Mouse (Mus musculus) hindbrain, embryonic 10.5 days (tissue): ENCODE measurements around the gene Tgfb2. TPM values are rescaled to one million over a fixed set of nuclear protein-coding genes. Genes with fewer than 3 reads are reported as not detected.
A peak's percentile ranks its signal among the peaks of the same experiment; 100 is the strongest.

ENCODE experiments used
- DNase-seq: peaks from one replicate; pipeline ENCODE4 v3.0.0-alpha.2; 2017; ENCODE audit warnings: low spot score
- H3K27ac ChIP-seq: fragments of 300-500 bp; sonication (generic); 2 replicates; pipeline ENCODE4 v1.5.1; 2016; ENCODE audit warnings: mild to moderate bottlenecking, moderate library complexity
- H3K27me3 ChIP-seq: fragments of 300-500 bp; sonication (generic); 2 replicates; pipeline ENCODE4 v1.6.1; 2016; ENCODE audit warnings: mild to moderate bottlenecking; ENCODE audit not compliant: poor library complexity, insufficient read depth, severe bottlenecking
- H3K36me3 ChIP-seq: fragments of 300-500 bp; sonication (generic); 2 replicates; pipeline ENCODE4 v1.6.1; 2016; ENCODE audit warnings: mild to moderate bottlenecking, moderate library complexity
- H3K4me1 ChIP-seq: fragments of 300-500 bp; sonication (generic); replicated peaks from 2 replicates; pipeline ENCODE4 v1.6.1; 2016; ENCODE audit warnings: mild to moderate bottlenecking
- H3K4me3 ChIP-seq: fragments of 300-500 bp; sonication (generic); 2 replicates; pipeline ENCODE4 v1.5.1; 2016; ENCODE audit warnings: mild to moderate bottlenecking, moderate library complexity
- H3K9me3 ChIP-seq: fragments of 300-500 bp; sonication (generic); 2 replicates; pipeline ENCODE4 v1.6.1; 2016; ENCODE audit warnings: mild to moderate bottlenecking, moderate library complexity
- WGBS: fragments of 180-500 bp; shearing (Covaris S2); methylation state at CpG from one replicate; pipeline ENCODE4 v1.1.7; 2016; 5-methylcytosine and 5-hydroxymethylcytosine counted together
- polyA plus RNA-seq: library from polyadenylated mRNA; unstranded; fragments of >200 nt; fragmentation: Nextera tagmentation; extraction: Ambion mirVana; gene quantifications from 2 replicates; pipeline ENCODE4 v1.2.1, GENCODE M21; 2016

Gene Tgfb2
- polyA plus RNA-seq = 13.5 and 16.1 TPM in 2 replicates

DNA sequence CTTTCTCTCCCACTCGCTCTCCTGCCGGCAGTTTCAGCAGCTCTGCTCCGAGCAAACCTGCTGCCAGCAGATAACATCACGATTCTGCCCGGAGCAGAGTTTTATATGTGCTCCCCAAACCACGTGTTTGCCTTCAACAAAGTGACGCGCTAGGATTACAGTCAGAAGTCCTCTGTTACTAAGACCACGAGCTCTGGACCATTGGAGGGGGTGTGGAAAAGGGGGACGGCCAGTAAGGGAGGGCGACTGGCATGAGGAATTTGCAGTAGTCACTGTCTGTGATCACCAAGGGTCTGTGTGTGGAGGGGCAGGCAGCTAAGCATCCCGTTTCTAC lies at the start of gene Tgfb2:
Gene Tgfb2, minus strand, starts transcription at position 75 of the 334 bp plus-strand sequence.
- WGBS = 3% methylated on average over 12 of the region's 12 CpGs
- H3K27me3 ChIP-seq = peaks cover 46% of the 10 kb centered on the region
- H3K27ac ChIP-seq = peak within 1 kb of the TSS; percentile 89
- H3K9me3 ChIP-seq = no peaks in the 10 kb centered on the region
- H3K4me1 ChIP-seq = peaks cover 26% of the 10 kb centered on the region
- DNase-seq = no peak
- H3K4me3 ChIP-seq = peak within 1 kb of the TSS; percentile 72
- no peaks in the 10 kb centered on the region for H3K36me3 ChIP-seq

DNA sequence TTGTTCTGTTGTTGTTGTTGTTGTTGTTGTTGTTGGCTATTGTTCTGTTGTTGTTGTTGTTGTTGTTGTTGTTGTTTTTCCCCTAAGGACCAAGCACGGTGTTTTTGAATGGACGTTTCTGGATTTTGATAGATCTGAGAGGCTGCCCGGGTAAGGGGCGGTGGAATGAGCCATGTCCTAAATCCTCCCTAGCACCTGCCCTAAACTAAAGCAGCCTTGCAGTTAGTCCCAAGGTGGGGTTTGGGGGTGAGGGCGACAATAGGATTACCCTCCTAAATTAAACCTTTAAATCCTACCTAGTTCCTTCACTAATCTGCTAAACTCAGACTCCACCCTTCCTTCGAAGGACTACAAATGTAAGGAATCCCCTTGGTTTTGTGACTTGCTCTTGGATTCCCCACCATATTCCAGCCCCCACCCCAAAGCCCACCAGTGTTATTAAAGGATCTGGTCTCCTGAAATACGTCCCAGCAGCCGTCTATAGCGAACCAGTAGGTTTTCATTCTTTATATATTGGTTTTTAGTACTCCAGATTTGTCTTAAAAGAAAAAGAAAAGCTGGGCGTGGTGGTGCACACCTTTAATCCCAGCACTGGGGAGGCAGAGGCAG lies 44.0 kb upstream of the Tgfb2 start:
- H3K27ac ChIP-seq = peak overlapping the region; percentile 95
- WGBS = 39% methylated on average over 10 of the region's 10 CpGs
- DNase-seq = no peak

DNA sequence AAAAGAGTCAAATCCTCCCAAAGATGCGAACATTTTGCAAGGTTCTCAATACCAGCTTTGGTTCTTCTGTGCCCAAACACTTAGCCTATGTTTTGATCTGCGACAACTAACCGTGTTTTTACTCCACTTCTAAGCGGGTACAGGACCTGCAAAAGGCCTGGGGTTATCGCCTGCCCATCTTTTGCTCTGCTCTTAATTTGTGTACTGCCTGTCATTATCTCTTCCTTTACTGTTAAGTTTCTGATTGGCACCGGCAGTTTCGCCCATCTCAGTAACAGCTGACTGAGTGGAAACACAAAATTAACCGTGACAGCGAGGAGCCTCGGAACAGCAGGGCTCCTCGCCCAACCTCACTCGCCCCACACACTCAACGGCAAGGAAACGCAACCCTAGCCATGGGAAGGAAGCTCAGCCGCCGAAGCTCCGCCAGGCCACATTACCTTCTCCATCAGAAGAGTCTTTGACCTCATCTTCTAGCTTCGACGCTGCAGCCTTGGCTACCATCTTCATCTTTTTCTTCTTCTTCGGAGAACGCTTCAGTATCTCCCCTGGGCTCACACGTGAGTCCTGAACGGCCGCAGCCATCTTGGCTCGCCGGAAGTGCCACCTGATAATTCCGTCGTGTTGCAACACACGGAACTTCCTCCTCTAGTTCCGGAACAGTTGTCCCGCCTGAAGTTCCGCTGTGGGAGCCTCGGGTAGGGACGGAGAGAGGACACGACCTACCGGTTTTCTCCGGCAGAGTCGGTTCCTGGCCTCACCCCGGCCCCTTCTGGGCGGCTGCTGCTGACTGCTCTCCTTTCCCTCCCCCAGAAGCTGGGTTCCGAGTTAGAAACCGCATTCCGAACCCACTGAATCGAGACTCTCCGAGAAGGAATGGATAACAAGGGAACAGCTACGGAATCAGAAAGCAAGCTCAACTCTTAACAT lies 43.2 kb upstream of the Tgfb2 start, which contains the start of gene Rrp15:
Gene Rrp15, minus strand, starts transcription at position 635 of the 930 bp plus-strand sequence.
- under 1% methylated on average over 46 of the region's 46 CpGs for WGBS
- peak; percentile 92 for DNase-seq
- peak within 1 kb of the TSS; percentile 81 for H3K4me3 ChIP-seq
- no peaks in the 10 kb centered on the region for H3K27me3 ChIP-seq
- peaks cover 19% of the 10 kb centered on the region for H3K4me1 ChIP-seq
- peak within 1 kb of the TSS; percentile 95 for H3K27ac ChIP-seq
- H3K36me3 ChIP-seq = peaks cover 13% of the 10 kb centered on the region; the same call in 1 of the 2 replicates
- no peaks in the 10 kb centered on the region for H3K9me3 ChIP-seq

More for the DNA sequence above, 44.0 kb upstream of the Tgfb2 start:
- H3K36me3 ChIP-seq = peaks cover 13% of the 10 kb centered on the region; the same call in 1 of the 2 replicates
- no peaks in the 10 kb centered on the region for H3K27me3 ChIP-seq
- peaks cover 19% of the 10 kb centered on the region for H3K4me1 ChIP-seq
- peak overlapping the region; percentile 81 for H3K4me3 ChIP-seq
- H3K9me3 ChIP-seq = no peaks in the 10 kb centered on the region

DNA sequence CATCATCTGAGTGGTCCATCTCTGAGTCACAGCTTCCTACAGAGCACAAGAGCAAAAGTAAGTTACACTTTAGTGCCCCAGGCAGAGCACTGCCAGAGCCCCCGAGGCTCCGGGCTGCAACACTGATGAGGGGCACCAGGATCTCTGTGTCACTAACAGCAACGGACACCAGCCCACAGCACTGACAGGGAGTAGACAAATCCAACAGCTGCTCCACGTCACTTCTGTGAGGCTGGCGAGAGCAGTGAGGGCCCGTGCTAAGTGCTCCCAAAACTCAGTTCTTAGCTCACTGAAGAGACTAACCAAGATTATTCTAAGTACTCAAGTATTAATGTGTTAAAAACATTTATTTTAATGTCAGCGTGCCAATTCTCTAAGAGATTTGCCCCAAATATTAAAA lies 34.0 kb upstream of the Tgfb2 start:
- 87% methylated on average over 7 of the region's 7 CpGs for WGBS
- Histone ChIP-seq H3K9me3 (no peaks in the 10 kb centered on the region), H3K4me1 (peaks cover 7% of the 10 kb centered on the region; the same call in 1 of the 2 replicates), H3K36me3 (peaks cover 50% of the 10 kb centered on the region), H3K27me3 (no peaks in the 10 kb centered on the region), H3K4me3 (no peak overlapping the region), H3K27ac (no peak overlapping the region)
- no peak for DNase-seq

DNA sequence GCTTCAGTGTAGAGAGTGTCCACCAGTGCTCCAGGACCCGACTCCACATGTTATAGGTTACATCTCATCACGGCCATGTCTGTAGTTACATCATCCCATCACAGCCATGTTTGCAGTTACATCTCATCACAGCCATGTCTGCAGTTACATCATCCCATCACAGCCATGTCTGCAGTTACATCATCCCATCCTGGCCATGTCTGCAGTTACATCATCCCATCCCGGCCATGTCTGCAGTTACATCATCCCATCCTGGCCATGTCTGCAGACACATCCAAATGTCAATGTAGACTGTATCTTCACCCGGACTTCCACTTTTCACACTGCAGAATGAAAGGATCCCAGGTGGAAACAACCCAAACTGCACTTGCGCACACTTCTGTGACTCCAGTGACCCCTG lies 29.7 kb upstream of the Tgfb2 start:
- no peak for DNase-seq
- peaks cover 68% of the 10 kb centered on the region for H3K36me3 ChIP-seq

DNA sequence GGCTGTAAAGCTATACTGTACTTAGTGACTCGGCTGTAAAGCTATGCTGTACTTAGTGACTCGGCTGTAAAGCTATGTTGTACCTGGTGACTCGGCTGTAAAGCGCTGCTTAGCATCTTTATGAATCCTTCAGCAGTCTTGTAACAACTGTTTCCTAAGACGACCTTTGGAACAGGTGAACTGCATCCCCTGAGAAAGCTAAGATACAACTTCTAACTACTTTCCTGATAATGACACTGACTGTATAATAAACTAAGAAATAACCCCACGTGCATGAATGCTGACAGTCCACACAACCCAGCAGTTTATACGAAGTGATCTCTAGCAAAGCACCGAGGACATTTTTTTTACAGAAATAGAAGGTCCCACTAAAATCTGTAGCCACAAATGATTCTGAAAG lies 27.3 kb upstream of the Tgfb2 start:
- Histone ChIP-seq H3K27me3 (no peaks in the 10 kb centered on the region), H3K4me1 (no peaks in the 10 kb centered on the region), H3K4me3 (no peak overlapping the region), H3K9me3 (no peaks in the 10 kb centered on the region), H3K36me3 (peaks cover 51% of the 10 kb centered on the region), H3K27ac (no peak overlapping the region)
- 96% methylated on average over 8 of the region's 8 CpGs for WGBS
- no peak for DNase-seq

More for the DNA sequence above, 29.7 kb upstream of the Tgfb2 start:
- H3K4me3 ChIP-seq = no peak overlapping the region
- WGBS = 95% methylated on average over 5 of the region's 5 CpGs
- no peaks in the 10 kb centered on the region for H3K27me3 ChIP-seq
- no peaks in the 10 kb centered on the region for H3K9me3 ChIP-seq
- H3K27ac ChIP-seq = no peak overlapping the region
- H3K4me1 ChIP-seq = no peaks in the 10 kb centered on the region

DNA sequence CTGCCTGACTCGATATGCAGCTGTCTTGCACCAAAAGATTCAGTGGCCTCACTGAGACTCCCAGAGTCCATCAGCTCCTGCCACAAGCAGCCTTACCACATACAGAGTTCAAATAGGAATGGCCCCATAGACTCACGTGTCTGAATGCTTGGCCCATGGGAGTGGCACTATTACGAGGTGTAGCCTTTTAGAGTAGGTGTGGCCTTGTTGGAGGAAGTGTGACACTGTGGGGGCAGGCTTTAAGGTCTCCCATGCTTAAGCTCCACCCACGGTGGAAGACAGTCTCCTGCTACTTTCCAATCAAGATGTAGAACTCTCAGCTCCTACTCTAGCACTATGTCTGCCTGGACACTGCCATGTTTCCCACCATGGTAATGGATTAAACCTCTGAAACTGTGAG lies 23.0 kb upstream of the Tgfb2 start:
- Histone ChIP-seq H3K9me3 (no peaks in the 10 kb centered on the region), H3K27ac (no peak overlapping the region), H3K4me1 (no peaks in the 10 kb centered on the region), H3K36me3 (peaks cover 9% of the 10 kb centered on the region), H3K27me3 (no peaks in the 10 kb centered on the region), H3K4me3 (no peak overlapping the region)
- DNase-seq = no peak
- 73% methylated on average over 4 of the region's 4 CpGs for WGBS

DNA sequence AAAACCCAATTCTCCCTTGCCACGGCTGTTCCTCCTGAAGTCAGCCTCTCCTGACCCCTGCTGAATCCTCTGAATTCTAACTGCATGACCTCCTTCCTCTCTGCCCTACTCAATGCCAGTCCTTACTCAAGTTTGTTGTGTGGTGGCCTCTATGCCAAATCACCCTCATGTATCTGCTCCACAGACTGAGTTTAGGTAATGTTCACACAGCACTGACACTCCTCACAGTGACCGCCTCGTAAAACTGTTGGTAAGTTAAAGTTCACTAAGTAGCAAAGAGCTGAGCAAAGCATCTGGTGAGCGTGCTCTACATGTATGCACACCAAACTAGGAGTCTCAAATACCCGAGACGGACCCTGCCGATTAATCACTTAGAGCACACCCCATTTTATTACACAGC lies 20.3 kb upstream of the Tgfb2 start:
- Histone ChIP-seq H3K36me3 (peaks cover 2% of the 10 kb centered on the region), H3K4me3 (no peak overlapping the region), H3K27me3 (no peaks in the 10 kb centered on the region), H3K9me3 (no peaks in the 10 kb centered on the region), H3K27ac (no peak overlapping the region), H3K4me1 (no peaks in the 10 kb centered on the region)
- WGBS = 89% methylated on average over 7 of the region's 7 CpGs
- no peak for DNase-seq

DNA sequence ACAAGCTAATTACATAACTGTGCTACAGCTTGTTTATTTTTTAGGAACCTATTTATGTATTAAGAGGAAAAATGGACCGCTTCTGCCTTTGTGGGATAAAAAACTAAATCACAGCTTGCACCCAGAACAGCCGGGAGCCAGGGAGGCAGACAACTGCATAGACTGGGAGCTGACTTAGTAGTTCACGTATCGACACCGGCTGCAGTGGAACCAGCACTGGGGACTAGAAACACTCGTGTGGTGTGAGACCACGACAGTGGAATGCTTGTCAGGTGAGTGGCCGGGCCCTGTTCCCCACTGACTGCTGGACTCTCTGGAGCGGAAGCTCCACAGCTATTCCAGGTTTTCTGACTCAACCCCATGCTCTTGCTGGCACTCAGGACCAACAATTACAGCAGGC lies 16.5 kb upstream of the Tgfb2 start:
- 86% methylated on average over 9 of the region's 9 CpGs for WGBS
- no peak overlapping the region for H3K27ac ChIP-seq
- DNase-seq = no peak
- no peak overlapping the region for H3K4me3 ChIP-seq
- peaks cover 34% of the 10 kb centered on the region for H3K36me3 ChIP-seq
- no peaks in the 10 kb centered on the region for H3K9me3 ChIP-seq
- H3K27me3 ChIP-seq = no peaks in the 10 kb centered on the region
- H3K4me1 ChIP-seq = no peaks in the 10 kb centered on the region

DNA sequence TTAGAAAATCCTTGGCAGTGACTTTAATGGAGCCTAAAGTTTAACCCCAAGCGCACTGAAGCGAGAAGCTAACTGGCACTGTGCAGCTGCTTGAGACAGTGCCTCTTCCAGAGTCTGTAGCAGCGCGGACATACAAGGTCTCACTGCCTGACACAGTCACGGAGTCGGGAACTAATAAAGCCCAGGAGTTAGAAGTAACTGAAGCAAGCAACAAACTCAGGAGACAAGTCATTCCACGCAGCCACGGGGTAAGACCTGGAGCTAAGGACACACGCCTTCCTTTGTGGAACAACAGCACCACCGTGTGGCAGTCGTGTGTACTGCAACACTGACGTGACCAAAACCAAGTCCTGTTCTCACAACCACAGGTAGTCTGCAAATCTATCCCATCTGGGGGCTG lies 16.1 kb upstream of the Tgfb2 start:
- 41% methylated on average over 12 of the region's 12 CpGs for WGBS
- peak; percentile 82 for DNase-seq
- Histone ChIP-seq H3K27me3 (no peaks in the 10 kb centered on the region), H3K4me3 (no peak overlapping the region), H3K36me3 (peaks cover 39% of the 10 kb centered on the region), H3K27ac (no peak overlapping the region), H3K4me1 (no peaks in the 10 kb centered on the region), H3K9me3 (no peaks in the 10 kb centered on the region)

DNA sequence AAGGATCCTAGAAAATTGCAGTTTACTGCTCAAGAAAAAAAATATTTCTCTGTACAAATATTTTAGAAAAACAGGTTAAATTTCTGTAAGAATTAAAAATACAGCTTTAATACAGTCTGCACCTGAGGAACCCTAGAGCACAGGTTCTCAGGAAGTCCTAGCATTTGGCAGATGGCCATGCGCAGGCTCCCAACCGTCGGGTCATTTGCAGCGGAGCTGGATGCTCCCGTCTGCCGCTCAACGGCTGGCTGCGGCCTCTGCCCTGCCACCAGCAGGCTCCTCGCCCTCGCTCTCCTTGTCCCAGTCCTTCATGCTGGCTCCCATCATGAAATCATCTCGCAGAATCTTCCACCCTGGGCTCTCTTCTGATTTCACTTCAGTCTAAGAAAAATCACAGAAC lies 15.4 kb upstream of the Tgfb2 start:
- 94% methylated on average over 11 of the region's 11 CpGs for WGBS

DNA sequence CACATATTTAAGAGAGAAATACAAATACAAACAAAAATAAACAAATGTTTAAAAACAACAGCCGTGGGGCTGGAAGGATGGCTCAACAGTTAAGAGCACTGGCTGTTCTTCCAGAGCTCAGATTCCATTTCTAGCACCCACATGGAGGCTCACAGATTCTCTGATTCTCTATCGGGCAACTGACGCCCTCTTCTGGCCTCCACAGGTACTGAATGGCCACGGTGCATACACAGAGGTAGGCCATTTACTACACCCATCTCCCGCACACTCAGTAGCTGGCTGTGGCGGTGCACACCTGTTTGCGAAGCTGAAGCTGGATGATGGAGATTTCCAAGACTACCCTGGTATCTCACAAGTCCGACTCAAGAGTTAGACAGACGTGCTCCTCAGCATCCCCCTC lies 13.9 kb upstream of the Tgfb2 start:
- Histone ChIP-seq H3K4me1 (no peaks in the 10 kb centered on the region), H3K27me3 (no peaks in the 10 kb centered on the region), H3K9me3 (no peaks in the 10 kb centered on the region), H3K27ac (no peak overlapping the region), H3K36me3 (peaks cover 47% of the 10 kb centered on the region), H3K4me3 (no peak overlapping the region)
- 90% methylated on average over 9 of the region's 9 CpGs for whole genome bisulfite sequencing
- peak; percentile 17 for DNase-seq

More for the DNA sequence above, 15.4 kb upstream of the Tgfb2 start:
- H3K9me3 ChIP-seq = no peaks in the 10 kb centered on the region
- no peaks in the 10 kb centered on the region for H3K4me1 ChIP-seq
- no peak overlapping the region for H3K27ac ChIP-seq
- H3K36me3 ChIP-seq = peaks cover 45% of the 10 kb centered on the region
- no peak overlapping the region for H3K4me3 ChIP-seq
- H3K27me3 ChIP-seq = no peaks in the 10 kb centered on the region
- DNase-seq = no peak

DNA sequence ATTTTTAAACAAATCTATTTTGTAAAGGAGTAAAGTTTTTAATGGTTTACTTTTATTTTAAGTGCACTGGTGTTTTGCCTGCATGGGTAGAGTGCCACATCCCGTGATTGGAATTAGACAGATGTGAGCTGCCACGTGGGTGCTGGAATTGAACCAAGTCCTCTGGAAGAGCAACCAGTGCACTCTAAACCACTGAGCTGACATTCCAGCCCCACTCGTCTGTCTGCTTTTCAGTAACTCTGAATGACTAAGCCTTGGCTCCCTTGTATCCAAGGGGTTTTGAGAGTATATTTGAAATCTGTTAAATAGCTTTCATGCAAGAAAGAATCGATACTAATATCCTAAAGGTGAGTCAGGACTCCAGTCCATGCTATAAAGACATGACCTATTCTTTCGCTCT lies 13.1 kb upstream of the Tgfb2 start:
- Histone ChIP-seq H3K9me3 (no peaks in the 10 kb centered on the region), H3K4me3 (no peak overlapping the region), H3K27me3 (no peaks in the 10 kb centered on the region), H3K4me1 (no peaks in the 10 kb centered on the region), H3K36me3 (peaks cover 47% of the 10 kb centered on the region), H3K27ac (no peak overlapping the region)
- no peak for DNase-seq
- WGBS = 92% methylated on average over 5 of the region's 5 CpGs
